Mouse (Mus musculus) myocyte (in vitro differentiated cells): ENCODE measurements around the gene Abcf1. TPM values are rescaled to one million over a fixed set of nuclear protein-coding genes. Genes with fewer than 3 reads are reported as not detected.
A peak's percentile ranks its signal among the peaks of the same experiment; 100 is the strongest.

Experiments
- H3K27me3 ChIP-seq: one replicate; pipeline ENCODE4 v1.6.1; 2011; ENCODE audit not compliant: control insufficient read depth, insufficient read depth, insufficient read length
- H3K36me3 ChIP-seq: one replicate; pipeline ENCODE4 v1.6.1; 2011; ENCODE audit not compliant: control insufficient read depth, insufficient read depth
- H3K4me2 ChIP-seq: one replicate; pipeline ENCODE4 v1.6.1; 2011; ENCODE audit warnings: low read depth, control low read depth
- H3K4me3 ChIP-seq: one replicate; pipeline ENCODE4 v1.5.1; 2011; ENCODE audit warnings: mild to moderate bottlenecking, control low read depth, moderate library complexity
- H3K79me2 ChIP-seq: one replicate; pipeline ENCODE4 v1.6.1; 2011; ENCODE audit not compliant: control insufficient read depth, insufficient read depth
- H3ac ChIP-seq: one replicate; pipeline ENCODE4 v1.6.1; 2011; ENCODE audit not compliant: control insufficient read depth, insufficient read length
- CEBPB ChIP-seq: IDR thresholded peaks from 2 replicates; pipeline ENCODE4 v1.6.1; 2011; ENCODE audit warnings: mild to moderate bottlenecking, moderate library complexity; ENCODE audit not compliant: poor library complexity, insufficient read depth, severe bottlenecking
- E2F4 ChIP-seq: IDR thresholded peaks from one replicate; pipeline ENCODE4 v1.6.1; 2011; ENCODE audit warnings: mild to moderate bottlenecking, control low read depth, moderate library complexity; ENCODE audit not compliant: insufficient read depth
- MAX ChIP-seq: IDR thresholded peaks from one replicate; pipeline ENCODE4 v1.6.1; 2011; ENCODE audit warnings: low read depth, mild to moderate bottlenecking, control low read depth
- MYOD1 ChIP-seq, 3 experiments: IDR thresholded peaks; one replicate each; pipeline ENCODE4 v1.6.1; 2011; ENCODE audit warnings: control low read depth in 2 of 3, low read depth in 2 of 3, mild to moderate bottlenecking in 2 of 3, moderate library complexity in 1 of 3; ENCODE audit not compliant: insufficient read length in 2 of 3, control insufficient read depth in 1 of 3
- MYOG ChIP-seq, 3 experiments: IDR thresholded peaks; one replicate each; pipeline ENCODE4 v1.6.1; 2011; ENCODE audit warnings: control low read depth in 2 of 3, low read depth in 2 of 3, mild to moderate bottlenecking in 2 of 3; ENCODE audit not compliant: insufficient read length in 2 of 3, control insufficient read depth in 1 of 3, insufficient read depth in 1 of 3
- POLR2A ChIP-seq: IDR thresholded peaks from one replicate; pipeline ENCODE4 v1.6.1; 2011; ENCODE audit warnings: low read depth, mild to moderate bottlenecking, control low read depth, moderate library complexity; ENCODE audit not compliant: insufficient read length
- POLR2AphosphoS2 ChIP-seq: IDR thresholded peaks from one replicate; pipeline ENCODE4 v1.6.1; 2011; ENCODE audit warnings: low read depth, control low read depth; ENCODE audit not compliant: insufficient read length
- REST ChIP-seq: IDR thresholded peaks from one replicate; pipeline ENCODE4 v1.6.1; 2011; ENCODE audit warnings: mild to moderate bottlenecking, control low read depth, moderate library complexity; ENCODE audit not compliant: insufficient read depth, insufficient read length
- SRF ChIP-seq: IDR thresholded peaks from one replicate; pipeline ENCODE4 v1.6.1; 2011; ENCODE audit warnings: low read depth; ENCODE audit not compliant: control insufficient read depth, insufficient read length
- TCF12 ChIP-seq: IDR thresholded peaks from one replicate; pipeline ENCODE4 v1.6.1; 2011; ENCODE audit warnings: mild to moderate bottlenecking, control low read depth; ENCODE audit not compliant: poor library complexity, insufficient read depth, severe bottlenecking
- TCF3 ChIP-seq: IDR thresholded peaks from one replicate; pipeline ENCODE4 v1.6.1; 2011; ENCODE audit warnings: low read depth, control low read depth; ENCODE audit not compliant: insufficient read length
- USF1 ChIP-seq: IDR thresholded peaks from one replicate; pipeline ENCODE4 v1.6.1; 2011; ENCODE audit warnings: low read depth, mild to moderate bottlenecking, control low read depth, moderate library complexity
- polyA plus RNA-seq: library from polyadenylated mRNA; unstranded; fragments of >200 nt; fragmentation: generic; extraction: Trizol; gene quantifications from one replicate; pipeline ENCODE4 v1.2.1, GENCODE M21; 2012; ENCODE audit warnings: missing spikeins

Abcf1 gene
- polyA plus RNA-seq, 1 experiment: 90.1 TPM

DNA sequence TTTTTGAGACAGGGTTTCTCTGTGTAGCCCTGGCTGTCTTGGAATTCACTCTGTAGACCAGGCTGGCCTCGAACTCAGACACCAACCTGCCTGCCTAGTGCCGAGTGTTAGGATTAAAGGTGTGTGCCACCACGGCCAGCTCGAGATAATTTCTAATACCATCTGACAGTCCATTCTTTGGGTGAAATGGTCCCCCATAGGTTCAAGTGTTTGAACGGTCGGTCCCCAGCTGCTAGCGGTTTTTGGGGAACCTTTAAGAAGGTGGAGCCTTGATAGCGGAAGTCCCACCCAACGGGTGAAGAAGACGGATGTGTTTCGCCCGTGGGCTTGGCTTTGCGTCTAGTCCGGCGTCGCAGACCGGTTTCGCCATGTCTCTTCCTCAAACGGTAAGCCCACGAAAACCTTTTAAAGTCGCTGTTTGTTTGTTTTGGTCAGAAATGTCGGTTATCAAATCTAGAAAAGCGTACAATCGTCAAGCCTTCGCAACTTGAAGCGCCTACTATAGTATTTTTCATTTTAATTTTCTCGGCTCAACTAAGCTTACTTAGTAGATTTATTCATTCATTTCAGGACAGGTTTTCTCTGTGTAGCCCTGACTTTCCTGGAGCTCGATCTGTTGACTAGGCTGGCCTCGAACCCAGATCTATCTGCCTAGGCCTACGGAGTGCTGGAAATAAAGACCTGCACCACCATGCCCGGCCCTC, 24.8 kb upstream of the Abcf1 start:
- Histone ChIP-seq H3K79me2 (peaks cover 41% of the 10 kb centered on the region), H3K4me3 (peak overlapping the region; percentile 74), H3K27me3 (no peaks in the 10 kb centered on the region), H3K36me3 (no peaks in the 10 kb centered on the region), H3K4me2 (peak overlapping the region; percentile 83), H3ac (no peak overlapping the region)
- TF ChIP-seq POLR2A: peak; percentile 82
- peak; percentile 85 for TF ChIP-seq POLR2AphosphoS2
- TF ChIP-seq E2F4: no peak
- no peak for TF ChIP-seq CEBPB

DNA sequence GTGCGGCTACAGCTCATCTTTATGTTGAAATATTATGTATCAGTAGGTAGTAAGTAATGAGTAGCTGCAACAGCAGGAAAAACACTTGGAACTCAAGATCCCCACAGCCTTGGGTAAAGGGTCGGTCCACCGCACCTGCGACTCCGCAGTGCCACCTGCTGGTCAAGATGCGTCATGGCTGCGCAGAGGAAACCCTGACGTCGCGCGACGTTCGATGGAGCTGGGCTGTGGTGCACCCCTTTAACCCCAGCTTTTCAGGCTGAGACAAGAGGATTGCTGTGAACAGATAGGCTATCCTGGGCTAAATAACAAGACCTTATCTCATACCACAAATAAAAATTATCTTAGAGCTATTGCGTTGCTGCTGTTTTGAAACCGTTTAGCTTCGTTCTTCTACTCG, 24.1 kb upstream of the Abcf1 start:
- Histone ChIP-seq H3K79me2 (peaks cover 35% of the 10 kb centered on the region), H3ac (no peak overlapping the region), H3K4me2 (peak overlapping the region; percentile 83), H3K4me3 (peak overlapping the region; percentile 74), H3K27me3 (no peaks in the 10 kb centered on the region), H3K36me3 (no peaks in the 10 kb centered on the region)
- no peak for TF ChIP-seq POLR2A
- no peak for TF ChIP-seq TCF3
- TF ChIP-seq E2F4: no peak
- no peak for TF ChIP-seq REST
- TF ChIP-seq CEBPB: no peak
- peak in 2 of 3 experiments; percentile 24 to 68 for TF ChIP-seq MYOG (IDR thresholded peaks at IDR 0.05; ENCODE audit: control insufficient read depth in 1 of 3, insufficient read depth in 1 of 3, insufficient read length in 2 of 3, low read depth in 2 of 3)
- no peak for TF ChIP-seq MAX
- no peak for TF ChIP-seq TCF12
- TF ChIP-seq MYOD1 (IDR thresholded peaks at IDR 0.05; ENCODE audit: control insufficient read depth in 1 of 3, insufficient read length in 2 of 3, low read depth in 2 of 3): peak in 2 of 3 experiments; percentile 70 to 71
- no peak for TF ChIP-seq SRF
- TF ChIP-seq POLR2AphosphoS2: peak; percentile 25
- no peak for TF ChIP-seq USF1

DNA sequence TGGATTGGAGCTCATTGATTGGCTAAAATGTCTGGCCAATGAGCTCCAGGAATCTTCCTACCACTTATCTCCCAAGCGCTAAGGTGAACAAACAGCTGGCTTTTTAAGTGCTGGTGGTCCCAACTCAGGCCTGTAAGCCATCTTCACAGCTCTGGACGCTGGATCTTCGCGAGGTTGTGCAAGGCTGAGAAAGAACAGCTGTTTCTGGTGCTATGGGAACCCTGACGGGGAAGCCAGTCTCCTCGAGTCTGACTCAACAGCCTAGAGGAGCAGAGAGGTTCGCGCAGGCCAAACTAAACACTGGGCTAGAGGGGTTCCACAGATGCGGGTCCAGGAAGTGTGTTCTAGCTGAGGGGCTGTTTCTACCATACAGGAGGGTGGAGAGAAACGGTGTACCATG, 22.2 kb upstream of the Abcf1 start:
- Histone ChIP-seq H3K27me3 (no peaks in the 10 kb centered on the region), H3K4me2 (no peak overlapping the region), H3ac (no peak overlapping the region), H3K4me3 (no peak overlapping the region), H3K36me3 (no peaks in the 10 kb centered on the region), H3K79me2 (peaks cover 19% of the 10 kb centered on the region)
- TF ChIP-seq MYOG (IDR thresholded peaks at IDR 0.05; ENCODE audit: control insufficient read depth in 1 of 3, insufficient read depth in 1 of 3, insufficient read length in 2 of 3, low read depth in 2 of 3): peak in 1 of 3 experiments; percentile 31
- TF ChIP-seq POLR2A: no peak
- no peak for TF ChIP-seq USF1

DNA sequence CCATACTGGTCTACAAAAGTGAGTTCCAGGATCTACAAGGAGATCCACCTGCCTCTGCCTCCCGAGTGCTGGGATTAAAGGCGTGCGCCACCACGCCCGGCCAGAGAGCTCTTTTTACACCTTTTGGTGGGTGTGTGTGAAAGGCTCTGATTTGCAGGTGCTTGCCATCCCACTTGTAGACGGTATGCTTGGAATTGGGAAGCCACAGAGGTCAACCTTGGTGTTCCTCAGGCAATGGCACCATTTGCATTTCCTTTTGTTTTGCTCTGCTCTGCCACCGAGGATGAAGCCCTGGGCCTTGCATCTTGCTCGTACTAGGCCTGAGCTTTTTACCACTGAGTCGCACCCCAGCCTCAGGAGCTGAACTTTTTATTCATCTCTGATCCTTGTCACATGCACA, 12.2 kb upstream of the Abcf1 start:
- Histone ChIP-seq H3K27me3 (no peaks in the 10 kb centered on the region), H3K36me3 (peaks cover 9% of the 10 kb centered on the region), H3K4me2 (no peak overlapping the region), H3K4me3 (no peak overlapping the region), H3ac (no peak overlapping the region), H3K79me2 (peaks cover 32% of the 10 kb centered on the region)
- TF ChIP-seq CEBPB (no peak), MYOG (IDR thresholded peaks at IDR 0.05; ENCODE audit: control insufficient read depth in 1 of 3, insufficient read depth in 1 of 3, insufficient read length in 2 of 3, low read depth in 2 of 3) (no peak), TCF3 (no peak), MYOD1 (IDR thresholded peaks at IDR 0.05; ENCODE audit: control insufficient read depth in 1 of 3, insufficient read length in 2 of 3, low read depth in 2 of 3) (no peak), POLR2A (no peak), MAX (no peak), USF1 (no peak), SRF (no peak), TCF12 (no peak)

DNA sequence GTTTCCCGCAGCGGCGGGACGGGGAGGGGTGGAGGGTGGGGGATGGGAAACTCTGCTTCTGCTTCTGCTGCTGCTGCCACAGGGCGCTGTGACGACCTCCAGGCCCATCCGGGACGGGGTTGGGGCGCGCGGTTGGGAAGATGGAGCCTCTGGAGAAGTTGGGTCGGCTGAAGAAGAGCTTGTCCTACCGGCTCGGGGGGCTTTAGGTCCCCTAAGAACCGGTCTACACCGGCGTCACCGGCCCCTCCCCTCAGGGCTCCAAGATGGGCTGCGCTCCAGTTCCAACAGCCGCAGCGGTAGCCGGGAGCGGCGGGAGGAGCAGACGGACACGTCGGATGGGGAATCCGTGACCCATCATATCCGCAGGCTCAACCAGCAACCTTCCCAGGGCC, 10.8 kb upstream of the Abcf1 start:
- Histone ChIP-seq H3K4me3 (peak overlapping the region; percentile 95), H3ac (peak overlapping the region; percentile 38), H3K27me3 (no peaks in the 10 kb centered on the region), H3K79me2 (peaks cover 39% of the 10 kb centered on the region), H3K4me2 (peak overlapping the region; percentile 92), H3K36me3 (peaks cover 4% of the 10 kb centered on the region)
- TF ChIP-seq TCF3 (no peak), MAX (no peak), E2F4 (no peak), POLR2A (peak; percentile 39), MYOG (IDR thresholded peaks at IDR 0.05; ENCODE audit: control insufficient read depth in 1 of 3, insufficient read depth in 1 of 3, insufficient read length in 2 of 3, low read depth in 2 of 3) (no peak), TCF12 (no peak), REST (no peak), POLR2AphosphoS2 (peak; percentile 30), CEBPB (no peak)
